Mouse (Mus musculus): ENCODE results near the gene Fgf9. TPM values are rescaled to one million over a fixed set of nuclear protein-coding genes. Genes with fewer than 3 reads are reported as not detected.

Gene Fgf9
- total RNA-seq, 2 experiments from 2014 or later = 15.2 to 18.1 TPM

- DNase-seq (ENCODE audit: low spot score in 2 of 2) = no peak
These were observed 13.9 kb downstream of the Fgf9 start for GRCm38 (mm10) chr14:58084240-58084639.

DNA sequence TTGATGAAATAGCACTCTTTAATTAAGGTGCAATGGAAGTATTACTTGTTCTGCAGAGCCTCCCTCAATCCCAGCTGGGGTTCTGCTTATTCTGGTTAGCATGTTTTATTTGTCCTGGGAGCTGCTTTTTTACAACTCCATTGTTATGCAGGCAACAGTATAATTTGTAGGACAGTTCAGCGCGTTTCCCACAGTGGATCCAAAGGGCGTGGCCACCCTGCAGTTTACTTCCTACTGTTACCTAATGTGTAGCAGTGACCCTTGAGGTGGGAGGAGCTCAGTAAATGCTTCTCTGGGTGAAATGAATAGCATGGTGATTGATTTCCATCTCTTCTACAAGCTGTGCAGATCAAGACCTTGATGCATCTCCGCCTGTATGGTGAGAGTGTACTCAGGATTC lies 17.0 kb downstream of the Fgf9 start:
- DNase-seq (ENCODE audit: low spot score in 2 of 2) = no peak

GRCm38 (mm10) chr14:58089486-58089885 lies 19.1 kb downstream of the Fgf9 start:
- no peak for DNase-seq (ENCODE audit: low spot score in 2 of 2)

- DNase-seq (ENCODE audit: low spot score in 2 of 2) = no peak
These were observed 21.0 kb downstream of the Fgf9 start for GRCm38 (mm10) chr14:58091321-58091720.

DNA sequence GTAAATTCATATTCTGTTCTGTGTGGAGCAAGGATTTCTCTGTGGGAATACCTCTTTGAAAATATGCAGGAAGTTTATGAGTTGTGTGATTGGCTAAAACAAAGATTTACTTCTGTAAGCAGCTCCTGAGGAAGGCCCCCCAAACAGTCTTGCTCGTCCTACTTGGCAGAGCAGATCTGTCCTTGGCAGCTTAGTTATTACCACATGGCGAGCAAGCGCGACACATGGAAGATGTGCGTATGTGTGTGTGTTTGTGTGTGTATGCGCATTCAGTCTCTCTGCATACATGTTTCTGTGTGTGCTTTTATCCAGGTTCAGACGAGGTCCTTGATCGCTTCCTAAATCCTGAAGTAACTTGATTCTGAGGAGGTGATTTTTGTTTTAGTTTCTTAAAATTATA lies 29.3 kb downstream of the Fgf9 start:
- DNase-seq (ENCODE audit: low spot score in 2 of 2) = peak in 1 of 2 experiments; percentile 36

GRCm38 (mm10) chr14:58101298-58101697 lies 31.0 kb downstream of the Fgf9 start:
- no peak for DNase-seq (ENCODE audit: low spot score in 2 of 2)

DNA sequence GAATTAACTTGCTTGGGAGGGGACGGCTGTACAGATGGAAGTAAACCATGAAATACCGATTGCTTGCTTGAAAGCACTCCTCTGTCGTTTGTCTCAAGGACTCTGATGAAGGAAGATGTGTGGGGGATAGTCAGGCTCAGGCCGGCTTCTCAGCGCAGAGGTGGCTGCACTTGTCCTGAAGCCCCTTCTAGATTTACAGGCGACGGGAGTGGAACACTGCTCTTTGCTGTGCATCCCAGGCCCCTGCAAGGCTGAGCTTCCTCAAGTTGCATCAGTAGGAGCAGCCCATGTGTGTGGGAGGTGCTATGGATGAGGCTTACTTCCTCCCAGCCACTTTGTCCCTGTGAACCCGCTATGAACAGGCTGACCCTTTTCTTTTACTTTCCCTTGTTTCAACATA lies 33.9 kb downstream of the Fgf9 start:
- no peak for DNase-seq (ENCODE audit: low spot score in 2 of 2)

DNA sequence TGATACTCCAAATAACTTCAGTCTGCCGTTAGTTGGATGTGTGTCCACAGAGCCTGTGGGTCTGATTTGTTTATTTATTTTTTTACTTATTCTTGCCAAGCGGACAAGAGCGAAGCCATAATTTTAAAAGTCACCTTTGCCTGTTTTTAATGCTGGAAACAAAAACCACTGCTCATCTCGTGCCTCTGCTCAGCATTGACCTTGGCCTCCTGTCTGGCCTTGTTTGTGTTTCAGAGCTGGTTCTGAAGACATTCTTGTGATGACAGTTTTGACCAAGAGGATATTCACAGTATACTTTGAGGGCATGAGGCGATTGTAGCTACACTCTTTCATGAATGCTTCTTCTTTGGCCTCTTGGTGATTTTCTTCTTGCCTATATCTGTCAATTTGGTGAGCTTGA lies 35.2 kb downstream of the Fgf9 start:
- no peak for DNase-seq (ENCODE audit: low spot score in 2 of 2)

DNA sequence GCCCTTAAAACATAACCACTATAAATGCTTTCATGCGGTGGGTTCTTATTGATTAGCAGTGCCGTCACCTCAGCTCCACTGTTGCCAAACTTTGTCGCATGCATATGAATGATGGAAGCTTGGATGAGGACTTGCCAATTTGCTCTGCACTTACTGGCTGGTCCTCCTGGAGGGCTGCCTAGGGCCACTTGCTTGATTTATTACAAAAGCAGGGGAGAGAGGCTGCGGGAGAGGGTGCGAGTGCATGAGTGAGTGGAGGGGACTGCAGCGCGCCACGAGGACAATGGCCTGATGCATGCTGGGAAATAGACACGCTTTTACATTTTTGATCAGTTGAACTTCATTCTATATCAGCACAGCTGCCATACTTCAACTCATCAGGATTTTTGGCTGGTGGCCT lies 39.3 kb downstream of the Fgf9 start:
- DNase-seq (ENCODE audit: low spot score in 2 of 2) = no peak

DNA sequence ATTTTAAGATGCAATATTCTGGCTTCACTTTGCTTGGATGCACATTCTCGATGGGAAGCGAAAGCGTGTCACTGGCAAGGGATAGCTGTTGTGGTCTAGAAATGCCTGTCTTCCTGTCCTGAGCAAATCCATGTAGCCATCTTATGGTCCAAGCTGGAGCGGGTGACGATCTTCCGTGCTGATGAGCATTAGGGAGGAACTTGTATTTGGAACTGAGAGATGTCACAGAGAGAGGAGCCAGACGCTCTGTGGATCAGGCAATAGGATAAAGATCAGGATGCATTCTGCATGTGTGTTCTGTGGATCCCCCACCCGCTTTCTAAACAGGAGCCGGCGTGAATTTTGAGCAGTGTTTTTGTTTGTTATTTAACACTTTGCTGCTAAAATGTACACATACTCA lies 41.2 kb downstream of the Fgf9 start:
- DNase-seq (ENCODE audit: low spot score in 2 of 2) = no peak

- DNase-seq (ENCODE audit: low spot score in 2 of 2) = peak in 1 of 2 experiments; percentile 33
These were observed 42.0 kb downstream of the Fgf9 start for GRCm38 (mm10) chr14:58112341-58112740.

DNA sequence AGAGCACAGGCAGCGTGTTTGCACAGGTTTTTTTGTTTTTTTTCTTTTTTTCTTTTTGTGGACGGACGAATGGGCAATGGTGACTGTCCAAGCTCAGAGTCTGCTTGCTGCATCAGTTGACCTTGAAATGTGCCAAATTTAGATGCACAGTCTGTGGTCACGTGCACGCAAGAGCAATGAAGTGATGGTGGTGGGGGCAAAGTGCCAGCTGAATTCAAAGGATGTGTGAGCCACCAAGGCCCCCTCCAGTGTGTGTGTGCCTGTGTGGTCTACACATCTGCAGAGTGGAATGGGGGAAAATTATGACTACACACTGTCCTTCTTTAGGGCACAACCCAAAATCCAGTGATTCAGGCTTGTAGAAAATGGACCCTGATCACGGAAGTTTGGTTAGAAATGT lies 42.8 kb downstream of the Fgf9 start:
- no peak for DNase-seq (ENCODE audit: low spot score in 2 of 2)

DNA sequence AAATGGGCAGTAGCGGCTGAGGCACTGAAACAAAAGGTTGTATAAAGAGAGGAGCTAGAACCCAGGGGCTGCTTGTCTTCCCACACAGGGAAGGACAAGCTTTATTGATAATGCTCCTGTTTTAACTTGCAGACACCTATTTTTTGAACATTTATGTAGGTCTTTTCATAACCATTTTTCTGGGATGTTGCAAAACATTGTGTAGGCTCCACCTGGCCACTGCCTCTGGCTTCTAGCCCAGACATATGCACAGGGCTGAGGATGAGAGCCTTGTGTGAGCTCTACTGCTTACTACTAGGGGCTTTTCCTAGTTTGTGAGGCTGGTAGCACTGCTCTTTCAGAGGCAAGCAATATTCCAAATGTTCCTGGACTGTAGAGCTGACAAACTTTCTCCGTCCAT lies 43.8 kb downstream of the Fgf9 start:
- no peak for DNase-seq (ENCODE audit: low spot score in 2 of 2)

DNA sequence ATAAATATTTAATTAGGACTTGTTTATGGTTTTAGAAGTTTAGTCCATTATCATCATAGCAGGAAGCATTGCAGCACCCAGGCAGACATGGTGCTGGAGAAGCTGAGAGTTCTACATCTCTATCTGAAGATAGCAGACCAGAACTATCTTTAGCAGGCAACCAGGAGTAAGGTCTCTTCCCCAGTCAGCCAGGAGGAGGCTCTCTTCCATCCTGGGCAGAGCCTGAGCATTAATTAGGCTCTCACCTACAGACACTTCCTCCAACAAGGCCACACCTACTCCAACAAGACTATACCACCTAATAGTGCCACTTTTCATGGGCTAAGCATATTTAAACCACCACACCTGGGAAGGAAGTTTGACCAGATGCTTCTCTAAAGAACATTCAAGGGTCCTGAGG lies 54.3 kb downstream of the Fgf9 start:
- no peak for DNase-seq (ENCODE audit: low spot score in 2 of 2)

DNA sequence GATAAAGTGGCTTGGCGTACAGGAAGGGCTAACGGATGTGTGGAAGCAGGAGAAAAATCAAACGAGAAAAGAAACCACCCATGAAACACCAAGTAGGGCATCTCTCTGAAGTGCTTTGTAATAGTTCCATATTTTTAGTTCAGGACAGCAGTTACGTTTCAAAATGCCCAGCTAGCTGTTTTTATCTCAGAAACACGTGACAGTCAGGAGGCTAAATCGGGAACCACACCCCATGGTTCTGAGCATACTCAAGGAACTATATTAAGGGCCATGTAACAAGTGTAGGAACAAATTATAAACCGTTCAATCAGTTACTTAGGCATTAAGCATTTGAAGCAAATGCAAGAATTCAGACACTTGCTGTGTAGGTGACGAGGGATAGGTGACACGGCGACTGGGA lies 56.2 kb downstream of the Fgf9 start:
- no peak for DNase-seq (ENCODE audit: low spot score in 2 of 2)

GRCm38 (mm10) chr14:58139506-58140055 lies 69.2 kb downstream of the Fgf9 start:
- no peak for DNase-seq (ENCODE audit: low spot score in 2 of 2)

- peak in 1 of 2 experiments; percentile 2 for DNase-seq (ENCODE audit: low spot score in 2 of 2)
These were observed 79.5 kb downstream of the Fgf9 start for GRCm38 (mm10) chr14:58149637-58150470.

DNA sequence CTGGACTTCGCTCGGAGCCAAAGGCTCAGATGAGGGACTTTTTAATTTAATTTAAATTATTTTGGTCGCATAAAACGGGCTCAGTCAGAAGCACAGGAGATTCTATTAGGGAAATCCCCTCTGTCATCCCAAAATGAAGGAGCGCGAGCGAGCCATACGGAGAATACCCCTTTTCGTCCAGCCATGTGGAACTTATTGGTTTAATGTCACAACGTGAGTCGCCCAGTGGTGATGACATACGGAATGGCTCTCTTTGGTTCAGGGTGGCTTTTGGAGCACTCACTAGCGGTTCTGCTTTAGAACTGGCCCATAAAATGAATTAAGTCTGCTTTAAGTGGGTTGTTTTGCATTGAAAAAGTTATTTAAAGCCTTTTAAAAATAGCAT lies 80.1 kb downstream of the Fgf9 start:
- DNase-seq (ENCODE audit: low spot score in 2 of 2) = no peak

GRCm38 (mm10) chr14:58152110-58152509 lies 81.8 kb downstream of the Fgf9 start:
- no peak for DNase-seq (ENCODE audit: low spot score in 2 of 2)

DNA sequence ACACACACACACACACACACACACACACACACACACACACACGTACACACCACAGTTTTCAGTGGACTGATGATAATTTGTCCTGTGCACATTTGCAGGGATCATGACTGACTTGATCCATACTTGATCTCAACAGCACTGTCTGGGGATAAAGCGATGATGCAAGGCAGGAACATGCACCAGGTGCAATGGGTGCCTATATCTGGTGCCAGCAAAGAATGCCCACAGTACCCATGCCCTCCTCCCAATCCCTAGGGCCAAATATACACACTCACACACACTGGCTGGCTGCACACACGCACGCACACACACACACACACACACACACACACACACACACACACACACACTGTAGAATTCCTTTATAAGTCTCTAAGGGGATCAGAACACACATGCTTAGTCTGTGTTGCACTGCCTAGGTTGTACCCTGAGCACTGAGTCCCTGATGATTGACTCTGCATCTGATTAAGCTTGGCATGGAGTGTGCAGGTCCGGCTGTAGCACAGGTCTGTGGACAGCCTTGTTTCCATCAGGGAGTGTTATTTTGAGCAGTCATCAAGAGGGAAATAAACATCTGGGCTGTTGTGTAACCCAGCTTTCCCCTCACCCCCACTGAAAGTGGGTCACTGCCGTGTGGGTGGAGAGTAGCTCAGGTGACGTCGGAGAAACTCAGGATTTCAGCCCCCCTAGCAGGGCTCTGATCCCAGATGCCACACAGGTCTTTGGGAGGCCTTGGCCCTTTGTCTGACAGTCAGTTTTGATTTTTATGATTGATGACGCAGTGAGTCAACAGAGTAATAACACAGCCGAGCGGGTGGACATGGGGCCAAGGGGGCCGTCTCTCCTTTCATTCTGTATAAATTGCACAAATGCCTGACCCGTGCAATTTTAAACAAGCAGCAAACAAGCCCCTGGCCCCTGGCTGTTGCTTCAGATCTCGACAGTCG lies 83.4 kb downstream of the Fgf9 start:
- no peak for DNase-seq (ENCODE audit: low spot score in 2 of 2)

- DNase-seq (ENCODE audit: low spot score in 2 of 2) = no peak
These were observed 90.3 kb downstream of the Fgf9 start for GRCm38 (mm10) chr14:58160624-58161023.
